Mouse (Mus musculus) embryonic facial prominence, embryonic 12.5 days (tissue): ENCODE results near the gene Zfp467. TPM values are rescaled to one million over a fixed set of nuclear protein-coding genes. Genes with fewer than 3 reads are reported as not detected.

Experiments used
- ATAC-seq: fragments of 200-750 bp; cut with Nextera tagmentation; 2 replicates; pipeline ENCODE4 v1.8.0; 2017; ENCODE audit not compliant: insufficient number of reproducible peaks, insufficient read depth, low FRiP score, low TSS enrichment
- H3K27ac ChIP-seq: fragments of 300-500 bp; sonication (generic); 2 replicates; pipeline ENCODE4 v1.5.1; 2016; ENCODE audit warnings: mild to moderate bottlenecking
- H3K27me3 ChIP-seq: fragments of 300-500 bp; sonication (generic); 2 replicates; pipeline ENCODE4 v1.6.1; 2016; ENCODE audit warnings: mild to moderate bottlenecking, moderate library complexity
- H3K36me3 ChIP-seq: fragments of 300-500 bp; sonication (generic); 2 replicates; pipeline ENCODE4 v1.6.1; 2016; ENCODE audit warnings: mild to moderate bottlenecking
- H3K4me1 ChIP-seq: fragments of 300-500 bp; sonication (generic); 2 replicates; pipeline ENCODE4 v1.6.1; 2016
- H3K4me2 ChIP-seq: fragments of 300-500 bp; sonication (generic); replicated peaks from 2 replicates; pipeline ENCODE4 v1.6.1; 2016; ENCODE audit warnings: mild to moderate bottlenecking, moderate library complexity
- H3K4me3 ChIP-seq: fragments of 300-500 bp; sonication (generic); 2 replicates; pipeline ENCODE4 v1.5.1; 2016; ENCODE audit warnings: mild to moderate bottlenecking
- H3K9ac ChIP-seq: fragments of 300-500 bp; sonication (generic); 2 replicates; pipeline ENCODE4 v1.6.1; 2016; ENCODE audit warnings: mild to moderate bottlenecking, moderate library complexity
- H3K9me3 ChIP-seq: fragments of 300-500 bp; sonication (generic); 2 replicates; pipeline ENCODE4 v1.6.1; 2016; ENCODE audit warnings: mild to moderate bottlenecking, moderate library complexity
- WGBS: fragments of 180-500 bp; shearing (Covaris S2); methylation state at CpG from one replicate; pipeline ENCODE4 v1.1.7; 2016; 5-methylcytosine and 5-hydroxymethylcytosine counted together
- polyA plus RNA-seq: library from polyadenylated mRNA; unstranded; fragments of >200 nt; fragmentation: Nextera tagmentation; extraction: Ambion mirVana; gene quantifications from 2 replicates; pipeline ENCODE4 v1.2.1, GENCODE M21; 2016

Zfp467 gene
- 30.3 and 31.7 TPM in 2 replicates for polyA plus RNA-seq

DNA sequence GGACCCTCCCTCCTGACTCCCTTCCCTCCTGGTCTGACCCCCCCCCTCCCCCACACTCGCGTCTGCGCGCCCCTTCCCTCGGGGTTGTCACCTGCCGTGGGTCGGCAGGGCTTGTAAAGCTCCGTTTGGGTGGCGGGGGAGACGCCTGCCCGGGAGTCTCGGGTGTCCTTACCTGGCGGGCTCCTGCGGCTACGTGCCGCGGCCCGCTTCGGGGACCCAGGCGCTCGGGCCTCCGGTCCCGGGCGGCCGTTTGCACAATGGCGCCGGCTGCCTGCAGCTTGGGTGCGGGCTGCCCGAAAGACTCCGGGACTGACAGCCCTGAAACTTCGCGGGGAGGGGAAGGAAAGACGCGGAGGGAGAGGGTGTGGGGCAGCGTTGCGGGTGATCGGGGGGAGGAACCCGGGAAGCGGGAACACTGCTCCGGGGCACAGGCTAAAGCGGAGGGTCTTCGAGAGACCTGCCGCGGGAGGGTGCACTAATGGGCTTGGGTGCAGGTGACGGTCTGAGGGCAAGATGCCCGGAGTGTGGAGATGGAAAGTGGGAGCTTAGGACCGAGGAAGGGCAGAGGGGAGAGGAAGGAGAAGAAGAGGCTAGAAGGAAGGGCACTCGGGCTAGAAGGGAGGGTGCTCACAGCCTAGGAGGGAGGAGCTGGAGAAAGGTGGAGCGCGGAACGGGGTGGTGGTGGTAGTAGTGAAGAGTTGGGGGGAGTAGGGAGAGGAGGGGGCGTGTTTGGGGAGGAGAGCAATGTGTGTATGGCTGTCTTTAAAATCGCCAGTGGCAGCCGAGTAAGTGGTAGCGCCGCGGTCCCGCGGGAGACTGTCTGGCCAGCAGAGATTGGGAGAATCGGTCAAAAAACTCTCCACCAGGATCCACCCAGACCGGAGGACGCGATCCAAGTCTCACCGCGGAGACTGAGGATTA, at the start of gene Zfp467:
TSS of gene Zfp467 (minus strand) at position 645 of the 921 bp plus-strand sequence.
- Histone ChIP-seq H3K9me3 (no peaks in the 10 kb centered on the region), H3K9ac (peak within 1 kb of the TSS; percentile 90), H3K4me2 (peak within 1 kb of the TSS; percentile 71), H3K36me3 (peaks cover 17% of the 10 kb centered on the region), H3K27me3 (no peaks in the 10 kb centered on the region), H3K4me1 (peaks cover 25% of the 10 kb centered on the region), H3K4me3 (peak within 1 kb of the TSS; percentile 73), H3K27ac (peak within 1 kb of the TSS; percentile 97)
- peak; percentile 42; the same call in 1 of the 2 replicates for ATAC-seq
- under 1% methylated on average over 65 of the region's 65 CpGs for WGBS

DNA sequence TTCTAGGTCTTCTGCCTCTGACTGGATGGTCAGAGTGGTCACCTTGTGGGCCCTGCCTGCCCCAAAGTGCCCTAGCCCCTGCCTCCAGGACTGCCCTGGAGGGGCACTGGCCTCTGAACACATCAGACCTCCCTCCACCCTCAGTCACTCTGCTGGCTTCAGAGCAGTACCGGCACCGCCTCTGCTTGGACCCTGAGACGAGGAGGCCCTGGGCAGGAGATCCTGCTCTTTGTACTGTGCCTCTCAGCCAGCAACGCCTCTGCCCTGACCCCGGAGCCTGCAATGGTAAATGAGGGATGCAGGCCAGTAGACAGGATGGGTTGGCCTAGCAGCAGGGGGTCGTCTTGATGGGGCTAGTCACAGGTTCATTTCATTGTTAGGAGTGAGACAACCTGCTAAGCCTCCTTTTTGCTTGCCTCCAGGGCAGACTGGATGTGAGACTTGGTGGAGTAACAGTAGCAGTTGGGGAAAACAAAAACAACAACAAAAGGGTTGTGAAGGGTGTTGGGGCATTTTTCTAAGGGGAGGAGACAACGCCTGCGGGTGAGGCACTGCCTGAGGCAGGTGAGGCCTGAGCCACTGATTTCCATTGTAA, 47.6 kb upstream of the Zfp467 start:
- Histone ChIP-seq H3K27me3 (no peaks in the 10 kb centered on the region; the same call in 1 of the 2 replicates), H3K4me3 (no peak overlapping the region), H3K36me3 (no peaks in the 10 kb centered on the region), H3K27ac (no peak overlapping the region), H3K4me1 (peaks cover 6% of the 10 kb centered on the region; the same call in 1 of the 2 replicates), H3K4me2 (no peak overlapping the region), H3K9me3 (no peaks in the 10 kb centered on the region), H3K9ac (no peak overlapping the region)
- 15% methylated on average over 8 of the region's 8 CpGs for WGBS
- no peak for ATAC-seq

DNA sequence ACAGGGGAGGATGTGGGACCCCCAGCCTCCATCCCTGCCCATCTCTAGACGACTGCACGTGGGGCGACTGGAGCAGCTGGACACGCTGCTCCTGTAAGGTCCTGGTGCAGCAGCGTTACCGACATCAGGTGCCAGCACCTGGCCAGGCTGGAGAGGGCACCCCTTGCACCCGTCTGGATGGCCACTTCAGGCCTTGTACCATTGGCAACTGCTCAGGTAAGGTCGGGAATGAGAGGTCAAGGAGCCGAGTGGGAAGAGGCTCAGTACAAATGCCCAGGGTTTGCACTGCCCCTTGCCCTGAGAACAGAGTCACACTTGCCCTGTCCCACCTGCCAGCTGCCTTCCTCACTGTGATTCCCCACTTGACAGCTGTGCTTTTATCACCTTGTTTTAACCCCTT, 45.7 kb upstream of the Zfp467 start:
- Histone ChIP-seq H3K36me3 (no peaks in the 10 kb centered on the region), H3K9ac (0 out of 2 replicates have a peak overlapping the region, but pooled peaks have one; percentile 5), H3K4me3 (no peak overlapping the region), H3K27me3 (no peaks in the 10 kb centered on the region; the same call in 1 of the 2 replicates), H3K27ac (no peak overlapping the region), H3K4me1 (peaks cover 18% of the 10 kb centered on the region), H3K4me2 (no peak overlapping the region), H3K9me3 (no peaks in the 10 kb centered on the region)
- WGBS: 72% methylated on average over 9 of the region's 9 CpGs
- ATAC-seq: no peak

DNA sequence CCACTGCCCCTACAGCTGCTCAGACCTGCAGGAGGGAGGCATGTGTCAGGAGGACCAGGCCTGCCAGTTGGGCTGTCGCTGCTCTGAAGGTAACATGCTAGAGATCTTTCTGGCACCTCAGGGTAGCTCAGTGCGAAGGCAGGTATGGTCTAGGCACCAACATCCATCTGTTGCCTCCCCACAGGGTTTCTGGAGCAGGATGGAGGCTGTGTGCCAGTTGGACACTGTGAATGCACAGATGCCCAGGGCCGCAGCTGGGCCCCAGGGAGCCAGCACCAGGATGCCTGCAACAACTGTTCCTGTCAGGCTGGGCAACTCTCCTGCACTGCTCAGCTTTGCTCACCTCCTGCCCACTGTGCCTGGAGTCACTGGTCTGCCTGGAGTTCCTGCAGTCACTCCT, 44.1 kb upstream of the Zfp467 start:
- no peak overlapping the region for H3K4me3 ChIP-seq
- no peak for ATAC-seq
- no peaks in the 10 kb centered on the region; the same call in 1 of the 2 replicates for H3K27me3 ChIP-seq
- H3K9me3 ChIP-seq: no peaks in the 10 kb centered on the region
- no peak overlapping the region for H3K4me2 ChIP-seq
- H3K36me3 ChIP-seq: no peaks in the 10 kb centered on the region
- 95% methylated on average over 3 of the region's 3 CpGs for WGBS
- peaks cover 18% of the 10 kb centered on the region for H3K4me1 ChIP-seq
- H3K9ac ChIP-seq: no peak overlapping the region
- no peak overlapping the region for H3K27ac ChIP-seq

DNA sequence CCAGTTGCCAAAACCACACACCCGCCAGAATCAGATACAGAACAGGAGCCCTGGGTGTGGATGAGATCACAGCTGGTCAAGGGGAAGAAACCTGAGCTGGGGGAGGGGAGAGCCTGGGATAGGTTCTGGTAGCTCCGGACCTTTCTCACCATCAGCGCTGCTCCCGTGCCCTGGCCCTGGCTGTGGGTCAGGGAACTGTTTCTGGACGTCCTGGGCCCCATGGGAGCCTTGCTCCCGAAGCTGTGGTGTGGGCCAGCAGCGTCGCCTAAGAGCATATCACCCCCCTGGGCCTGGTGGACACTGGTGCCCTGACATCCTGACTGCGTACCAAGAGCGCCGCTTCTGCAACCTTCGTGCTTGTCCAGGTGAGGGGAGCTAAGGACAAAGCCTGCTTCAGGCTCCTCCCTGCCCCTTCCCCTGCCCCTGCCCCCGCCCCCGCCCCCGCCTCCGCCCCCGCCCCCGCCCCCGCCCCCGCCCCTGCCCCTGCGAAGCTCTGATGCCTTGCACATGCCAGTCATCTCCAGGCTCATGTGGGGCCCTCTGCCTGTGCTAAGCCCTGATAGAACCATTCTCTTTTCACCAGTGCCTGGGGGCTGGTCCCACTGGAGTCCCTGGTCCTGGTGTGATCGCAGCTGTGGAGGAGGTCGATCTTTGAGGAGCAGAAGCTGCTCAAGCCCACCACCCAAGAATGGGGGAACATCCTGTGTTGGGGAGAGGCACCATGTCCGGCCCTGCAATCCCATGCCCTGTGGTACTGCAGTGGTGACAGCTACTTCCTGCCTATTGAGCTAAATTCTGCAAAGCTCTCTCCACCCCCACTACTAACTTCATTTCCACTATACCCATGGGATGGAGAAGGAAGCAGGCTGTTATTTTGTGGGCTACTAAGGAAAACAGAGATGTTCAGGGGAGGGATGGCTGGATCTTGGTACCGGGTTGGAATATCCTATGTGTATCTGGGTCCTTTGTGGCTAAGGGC, 42.4 kb upstream of the Zfp467 start:
- Histone ChIP-seq H3K4me3 (peak overlapping the region; percentile 32), H3K9ac (peak overlapping the region; percentile 68), H3K4me1 (peaks cover 18% of the 10 kb centered on the region), H3K36me3 (no peaks in the 10 kb centered on the region), H3K9me3 (no peaks in the 10 kb centered on the region), H3K27ac (peak overlapping the region; percentile 46; the same call in 1 of the 2 replicates), H3K27me3 (no peaks in the 10 kb centered on the region; the same call in 1 of the 2 replicates), H3K4me2 (peak overlapping the region; percentile 52)
- peak; percentile 69; the same call in 1 of the 2 replicates for ATAC-seq
- WGBS: 8% methylated on average over 21 of the region's 25 CpGs

DNA sequence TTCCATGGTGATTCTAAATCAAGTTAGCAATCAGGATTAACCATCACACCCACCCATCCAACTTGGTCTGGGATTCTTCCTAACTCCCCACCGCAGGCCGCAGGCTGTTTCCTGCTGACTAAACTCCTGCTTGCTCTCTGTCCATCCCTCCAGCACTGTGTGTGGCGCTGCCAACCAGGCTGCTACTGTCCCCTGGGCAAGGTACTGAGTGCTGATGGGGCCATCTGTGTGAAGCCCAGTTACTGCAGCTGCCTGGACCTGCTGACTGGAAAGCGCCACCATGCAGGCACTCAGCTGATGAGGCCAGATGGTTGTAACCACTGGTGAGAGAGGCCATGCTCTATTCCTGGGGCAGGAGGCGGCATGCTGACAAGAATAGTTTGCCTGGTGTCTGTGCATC, 36.9 kb upstream of the Zfp467 start:
- no peak overlapping the region for H3K9ac ChIP-seq
- ATAC-seq: no peak
- H3K4me3 ChIP-seq: no peak overlapping the region
- peaks cover 18% of the 10 kb centered on the region for H3K4me1 ChIP-seq
- H3K4me2 ChIP-seq: no peak overlapping the region
- no peaks in the 10 kb centered on the region for H3K27me3 ChIP-seq
- WGBS: 62% methylated on average over 5 of the region's 5 CpGs
- no peaks in the 10 kb centered on the region for H3K9me3 ChIP-seq
- no peak overlapping the region for H3K27ac ChIP-seq
- H3K36me3 ChIP-seq: no peaks in the 10 kb centered on the region

DNA sequence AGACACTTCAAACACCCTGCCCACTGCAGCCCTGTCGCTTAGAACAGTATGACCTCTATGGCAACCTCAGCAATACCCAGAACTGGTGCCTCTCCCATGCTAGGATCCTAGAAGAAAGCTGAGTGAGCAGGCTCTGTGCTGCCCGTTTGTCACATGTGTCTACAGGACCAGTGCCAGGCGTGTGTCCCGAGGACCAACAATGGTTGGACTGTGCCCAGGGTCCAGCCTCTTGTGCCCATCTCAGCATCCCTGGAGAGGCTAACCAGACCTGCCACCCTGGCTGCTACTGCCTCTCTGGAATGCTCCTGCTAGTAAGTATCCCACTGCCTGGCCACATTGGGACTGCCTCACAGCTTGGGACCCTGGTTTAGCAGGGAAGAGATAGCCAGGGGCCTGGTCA, 32.8 kb upstream of the Zfp467 start:
- Histone ChIP-seq H3K9me3 (no peaks in the 10 kb centered on the region), H3K4me1 (peaks cover 13% of the 10 kb centered on the region; the same call in 1 of the 2 replicates)
- WGBS: 82% methylated on average over 4 of the region's 4 CpGs

DNA sequence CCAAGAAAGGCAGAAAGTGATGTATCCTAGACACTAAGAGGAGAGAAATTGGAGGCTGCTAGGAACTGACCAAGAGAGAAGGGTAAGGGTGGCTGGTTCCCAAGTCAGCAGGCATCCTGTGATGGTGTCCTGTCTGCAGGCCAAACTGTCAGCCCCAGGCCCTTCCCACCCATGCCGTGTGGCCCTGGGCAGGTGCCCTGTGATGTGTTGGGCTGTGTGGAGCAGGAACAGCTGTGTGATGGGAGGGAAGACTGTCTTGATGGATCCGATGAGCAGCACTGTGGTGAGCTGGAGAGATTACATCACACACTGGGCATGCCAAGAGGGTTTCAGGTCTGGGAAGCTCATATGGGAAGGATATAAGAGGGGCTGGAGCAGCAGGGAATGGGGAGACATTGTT, 25.1 kb upstream of the Zfp467 start:
- 77% methylated on average over 2 of the region's 2 CpGs for WGBS
- Histone ChIP-seq H3K4me2 (no peak overlapping the region), H3K27me3 (no peaks in the 10 kb centered on the region), H3K4me1 (no peaks in the 10 kb centered on the region), H3K9ac (no peak overlapping the region), H3K9me3 (no peaks in the 10 kb centered on the region), H3K27ac (no peak overlapping the region), H3K4me3 (no peak overlapping the region), H3K36me3 (no peaks in the 10 kb centered on the region)
- no peak for ATAC-seq

More for the DNA sequence above, 32.8 kb upstream of the Zfp467 start:
- no peak for ATAC-seq
- Histone ChIP-seq H3K27me3 (no peaks in the 10 kb centered on the region), H3K4me2 (no peak overlapping the region), H3K4me3 (no peak overlapping the region), H3K9ac (no peak overlapping the region), H3K36me3 (no peaks in the 10 kb centered on the region), H3K27ac (no peak overlapping the region)

DNA sequence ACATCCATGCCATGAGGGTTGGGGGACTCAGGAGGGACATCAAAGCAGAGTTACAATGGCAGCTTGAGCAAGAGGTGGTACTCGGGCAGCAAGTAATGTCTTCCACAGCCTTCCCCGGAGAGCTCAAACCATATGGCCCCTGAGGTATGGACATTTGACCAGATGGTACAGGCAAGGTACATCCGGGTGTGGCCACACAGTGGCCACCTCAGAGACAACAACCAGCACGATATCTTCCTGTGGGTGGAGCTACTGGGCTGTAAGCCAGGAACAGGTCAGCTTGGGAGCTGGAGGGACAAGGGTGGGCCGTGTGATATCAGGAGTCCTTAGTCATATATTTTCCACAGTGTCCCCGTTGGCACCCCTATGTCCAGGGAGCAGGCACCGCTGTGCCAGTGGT, 21.9 kb upstream of the Zfp467 start:
- no peak for ATAC-seq
- H3K27ac ChIP-seq: no peak overlapping the region
- no peaks in the 10 kb centered on the region for H3K4me1 ChIP-seq
- H3K36me3 ChIP-seq: no peaks in the 10 kb centered on the region
- no peak overlapping the region for H3K4me3 ChIP-seq
- H3K9me3 ChIP-seq: no peaks in the 10 kb centered on the region
- 77% methylated on average over 7 of the region's 7 CpGs for WGBS
- H3K27me3 ChIP-seq: no peaks in the 10 kb centered on the region
- no peak overlapping the region for H3K4me2 ChIP-seq
- H3K9ac ChIP-seq: no peak overlapping the region

DNA sequence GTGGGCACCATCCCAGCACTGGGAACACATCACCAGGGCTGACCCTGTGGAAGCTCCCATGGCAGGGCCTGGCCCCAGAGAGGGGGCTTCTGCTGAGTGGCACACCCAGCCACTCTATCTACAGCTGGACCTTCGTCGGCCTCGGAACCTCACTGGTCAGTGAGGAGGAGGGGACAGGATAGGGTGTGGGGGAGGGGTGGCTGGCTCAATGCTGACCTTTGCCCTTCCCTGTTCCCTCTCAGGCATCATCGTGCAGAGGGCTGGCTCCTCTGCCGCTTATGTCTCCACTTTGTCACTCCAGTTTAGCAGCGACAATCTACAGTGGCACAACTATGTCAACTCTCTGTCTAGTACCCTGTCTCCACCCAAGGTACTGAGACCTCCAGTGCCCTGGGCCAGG, 21.1 kb upstream of the Zfp467 start:
- Histone ChIP-seq H3K27ac (no peak overlapping the region), H3K4me3 (no peak overlapping the region), H3K27me3 (no peaks in the 10 kb centered on the region), H3K36me3 (no peaks in the 10 kb centered on the region), H3K4me1 (no peaks in the 10 kb centered on the region), H3K4me2 (no peak overlapping the region), H3K9ac (no peak overlapping the region), H3K9me3 (no peaks in the 10 kb centered on the region)
- 17% methylated on average over 6 of the region's 6 CpGs for WGBS
- ATAC-seq: no peak
